Mouse (Mus musculus): Measurements from ENCODE around the gene Pld3. TPM values are rescaled to one million over a fixed set of nuclear protein-coding genes. Genes with fewer than 3 reads are reported as not detected.

Pld3 gene
- polyA plus RNA-seq, 1 experiment from 2014 or later: 62.5 TPM

- no peak for DNase-seq (ENCODE audit: low spot score, missing footprints)
- Histone ChIP-seq H3K27me3 (ENCODE audit: control insufficient read depth, insufficient read depth, low read length) (no peaks in the 10 kb centered on the region; the same call in 1 of the 2 replicates), H3K9me3 (ENCODE audit: control insufficient read depth, low read length) (no peaks in the 10 kb centered on the region), H3K27ac (ENCODE audit: low read depth, low read length) (no peak overlapping the region), H3K9ac (ENCODE audit: low read length) (peak overlapping the region; percentile 79), H3K4me1 (ENCODE audit: control insufficient read depth, insufficient read depth, low read length) (peaks cover 10% of the 10 kb centered on the region), H3K36me3 (ENCODE audit: control insufficient read depth, insufficient read depth, low read length) (no peaks in the 10 kb centered on the region), H3K4me3 (ENCODE audit: low read depth, low read length) (peak overlapping the region; percentile 75), H3K4me2 (peak overlapping the region; percentile 68)
- no peak for ATAC-seq (ENCODE audit: low FRiP score)
- WGBS: under 1% methylated on average over 13 of the region's 13 CpGs
These were observed 65.2 kb downstream of the Pld3 start for GRCm38 (mm10) chr7:27487740-27488268.

- Histone ChIP-seq H3K9me3 (ENCODE audit: control insufficient read depth, low read length) (no peaks in the 10 kb centered on the region), H3K4me2 (peak within 1 kb of the TSS; percentile 68), H3K36me3 (ENCODE audit: control insufficient read depth, insufficient read depth, low read length) (no peaks in the 10 kb centered on the region), H3K27me3 (ENCODE audit: control insufficient read depth, insufficient read depth, low read length) (no peaks in the 10 kb centered on the region; the same call in 1 of the 2 replicates), H3K4me3 (ENCODE audit: low read depth, low read length) (peak within 1 kb of the TSS; percentile 75), H3K27ac (ENCODE audit: low read depth, low read length) (peak within 1 kb of the TSS; percentile 84), H3K4me1 (ENCODE audit: control insufficient read depth, insufficient read depth, low read length) (peaks cover 10% of the 10 kb centered on the region), H3K9ac (ENCODE audit: low read length) (peak within 1 kb of the TSS; percentile 79)
- DNase-seq (ENCODE audit: low spot score, missing footprints) (peak; percentile 100), ATAC-seq (ENCODE audit: low FRiP score) (peak; percentile 96)
- under 1% methylated on average over 76 of the region's 80 CpGs for WGBS
These were observed 66.0 kb downstream of the Pld3 start, which contains the start of gene Sertad1 for GRCm38 (mm10) chr7:27486770-27487697. Gene Sertad1, plus strand, starts transcription at chr7:27486910.

- no peaks in the 10 kb centered on the region for H3K9me3 ChIP-seq (ENCODE audit: control insufficient read depth, low read length)
- no peaks in the 10 kb centered on the region for H3K36me3 ChIP-seq (ENCODE audit: control insufficient read depth, insufficient read depth, low read length)
- no peaks in the 10 kb centered on the region; the same call in 1 of the 2 replicates for H3K27me3 ChIP-seq (ENCODE audit: control insufficient read depth, insufficient read depth, low read length)
- peaks cover 12% of the 10 kb centered on the region for H3K4me1 ChIP-seq (ENCODE audit: control insufficient read depth, insufficient read depth, low read length)
- peak overlapping the region; percentile 68 for H3K4me2 ChIP-seq
- peak overlapping the region; percentile 75 for H3K4me3 ChIP-seq (ENCODE audit: low read depth, low read length)
- H3K9ac ChIP-seq (ENCODE audit: low read length): peak overlapping the region; percentile 44
- no peak overlapping the region; the same call in 1 of the 2 replicates for H3K27ac ChIP-seq (ENCODE audit: low read depth, low read length)
- ATAC-seq (ENCODE audit: low FRiP score): peak; percentile 16; the same call in 1 of the 2 replicates
- WGBS: 5% methylated on average over 13 of the region's 13 CpGs
- no peak for DNase-seq (ENCODE audit: low spot score, missing footprints)
These were observed 66.8 kb downstream of the Pld3 start for GRCm38 (mm10) chr7:27486102-27486769.

GRCm38 (mm10) chr7:27483860-27484259 is 69.2 kb downstream of the Pld3 start:
- DNase-seq (ENCODE audit: low spot score, missing footprints) (no peak), ATAC-seq (ENCODE audit: low FRiP score) (no peak)
- Histone ChIP-seq H3K4me1 (ENCODE audit: control insufficient read depth, insufficient read depth, low read length) (peaks cover 7% of the 10 kb centered on the region), H3K4me2 (no peak overlapping the region), H3K27me3 (ENCODE audit: control insufficient read depth, insufficient read depth, low read length) (no peaks in the 10 kb centered on the region; the same call in 1 of the 2 replicates), H3K36me3 (ENCODE audit: control insufficient read depth, insufficient read depth, low read length) (no peaks in the 10 kb centered on the region), H3K27ac (ENCODE audit: low read depth, low read length) (no peak overlapping the region), H3K9me3 (ENCODE audit: control insufficient read depth, low read length) (no peaks in the 10 kb centered on the region), H3K4me3 (ENCODE audit: low read depth, low read length) (no peak overlapping the region), H3K9ac (ENCODE audit: low read length) (no peak overlapping the region)
- 92% methylated on average over 4 of the region's 4 CpGs for WGBS

Other genes starting within 250 kb of the Pld3 start
- gene Ltbp4, start 215.5 kb downstream of the Pld3 start, polyA plus RNA-seq (2014; fragmentation: Nextera tagmentation; extraction: Ambion mirVana): 2.9 and 5.8 TPM in 2 replicates
- gene Shkbp1, start 197.2 kb downstream of the Pld3 start, polyA plus RNA-seq (2014; fragmentation: Nextera tagmentation; extraction: Ambion mirVana): 45.9 and 50.7 TPM in 2 replicates
- gene Gm20479, start 195.8 kb downstream of the Pld3 start, polyA plus RNA-seq (2014; fragmentation: Nextera tagmentation; extraction: Ambion mirVana): not detected in 2 replicates
- gene Sptbn4, start 105.5 kb downstream of the Pld3 start, polyA plus RNA-seq (2014; fragmentation: Nextera tagmentation; extraction: Ambion mirVana): 0.08 and 0.31 TPM in 2 replicates
- gene Blvrb, start 105.2 kb downstream of the Pld3 start, polyA plus RNA-seq (2014; fragmentation: Nextera tagmentation; extraction: Ambion mirVana): 33.1 and 39.5 TPM in 2 replicates
- 20.3 and 22.0 TPM in 2 replicates for gene Sertad3, start 79.5 kb downstream of the Pld3 start, polyA plus RNA-seq (2014; fragmentation: Nextera tagmentation; extraction: Ambion mirVana)
- gene Sertad1, start 66.3 kb downstream of the Pld3 start, polyA plus RNA-seq (2014; fragmentation: Nextera tagmentation; extraction: Ambion mirVana): 13.4 and 15.5 TPM in 2 replicates
- gene Prx, start 53.9 kb downstream of the Pld3 start, polyA plus RNA-seq (2014; fragmentation: Nextera tagmentation; extraction: Ambion mirVana): 0.77 and 0.85 TPM in 2 replicates
- 0.18 and 0.21 TPM in 2 replicates for gene Hipk4, start 30.0 kb downstream of the Pld3 start, polyA plus RNA-seq (2014; fragmentation: Nextera tagmentation; extraction: Ambion mirVana)
- 24.6 and 26.5 TPM in 2 replicates for gene 2310022A10Rik, start within 50 bp of the Pld3 start, polyA plus RNA-seq (2014; fragmentation: Nextera tagmentation; extraction: Ambion mirVana)
- 62.6 and 69.0 TPM in 2 replicates for gene Akt2, start 38.3 kb upstream of the Pld3 start, polyA plus RNA-seq (2014; fragmentation: Nextera tagmentation; extraction: Ambion mirVana)
- gene Ttc9b, start 100.7 kb upstream of the Pld3 start, polyA plus RNA-seq (2014; fragmentation: Nextera tagmentation; extraction: Ambion mirVana): 9.3 and 10.2 TPM in 2 replicates
- 5.1 and 8.8 TPM in 2 replicates for gene Map3k10, start 121.4 kb upstream of the Pld3 start, polyA plus RNA-seq (2014; fragmentation: Nextera tagmentation; extraction: Ambion mirVana)
- gene Zfp607b, start 136.1 kb upstream of the Pld3 start, polyA plus RNA-seq (2014; fragmentation: Nextera tagmentation; extraction: Ambion mirVana): 8.6 and 9.3 TPM in 2 replicates
- 83.0 and 89.2 TPM in 2 replicates for gene Zfp60, start 178.2 kb upstream of the Pld3 start, polyA plus RNA-seq (2014; fragmentation: Nextera tagmentation; extraction: Ambion mirVana)

Measured in midbrain, embryonic 11.5 days (tissue).